Mouse (Mus musculus) induced T-regulatory cell, adult 2 months (primary cell): ENCODE results near the gene Ccdc182.

Experiments used
- DNase-seq: peaks from one replicate; pipeline ENCODE4 v3.0.0-alpha.2; 2012; ENCODE audit warnings: low read depth

The Ccdc182 gene

DNA sequence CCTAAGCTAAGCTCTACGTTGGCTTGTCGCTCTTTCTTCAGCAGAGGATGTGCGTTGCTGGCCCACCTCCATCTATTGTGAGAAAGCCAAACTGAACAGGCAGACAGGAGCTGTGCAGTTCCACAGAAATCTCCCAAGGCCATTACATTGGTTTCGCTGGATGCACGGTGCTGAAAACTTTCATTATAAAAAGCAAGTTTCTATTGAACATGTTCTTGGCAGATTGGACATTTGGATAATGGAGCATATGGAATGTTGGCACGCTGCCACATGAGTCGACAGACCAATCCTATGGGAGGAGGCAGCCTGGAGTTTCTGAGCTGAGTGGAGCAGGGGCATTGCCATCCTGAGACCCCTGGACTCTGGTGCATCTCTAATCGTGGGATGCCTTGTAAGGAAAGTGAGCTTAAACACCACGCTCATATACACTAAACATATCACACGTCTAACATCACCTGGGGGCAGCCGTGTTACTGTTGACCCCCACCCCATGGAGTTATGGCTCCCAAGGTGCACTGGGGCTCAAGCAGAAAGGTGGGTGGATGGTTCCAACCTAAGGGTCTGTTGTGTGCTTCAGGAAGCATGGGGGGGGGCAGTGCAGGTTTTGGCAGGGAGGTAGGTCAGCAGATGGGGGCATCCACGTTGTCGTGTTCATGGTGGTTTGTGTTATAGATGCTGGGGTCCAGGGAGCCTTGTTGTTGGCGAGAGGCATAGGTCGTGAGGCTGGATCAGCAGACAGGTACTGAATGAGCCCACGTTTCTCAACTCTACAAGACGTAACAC, 35.1 kb downstream of the Ccdc182 start:
- no peak for DNase-seq

GRCm38 (mm10) chr11:88330799-88331198, 36.9 kb downstream of the Ccdc182 start:
- DNase-seq = no peak

DNA sequence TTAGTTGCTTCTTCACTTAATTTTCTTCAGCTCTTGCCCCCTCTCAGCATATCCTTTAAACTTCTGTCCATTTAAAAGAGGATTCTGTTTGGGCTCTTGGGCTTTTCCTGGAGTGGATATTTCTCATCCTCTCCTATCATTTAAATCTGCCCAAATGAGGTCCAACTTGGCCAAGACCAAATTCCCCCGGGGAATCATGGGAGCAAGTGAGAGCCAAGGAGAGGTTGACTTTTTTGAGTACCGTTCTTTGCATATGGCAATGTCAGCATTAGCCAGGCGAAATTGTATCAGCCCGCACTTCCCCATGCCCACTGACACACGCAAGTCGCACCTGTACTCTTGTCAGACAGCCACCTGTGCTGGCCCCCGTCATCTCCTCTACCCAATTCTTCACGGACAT, 37.9 kb downstream of the Ccdc182 start:
- DNase-seq = no peak

DNA sequence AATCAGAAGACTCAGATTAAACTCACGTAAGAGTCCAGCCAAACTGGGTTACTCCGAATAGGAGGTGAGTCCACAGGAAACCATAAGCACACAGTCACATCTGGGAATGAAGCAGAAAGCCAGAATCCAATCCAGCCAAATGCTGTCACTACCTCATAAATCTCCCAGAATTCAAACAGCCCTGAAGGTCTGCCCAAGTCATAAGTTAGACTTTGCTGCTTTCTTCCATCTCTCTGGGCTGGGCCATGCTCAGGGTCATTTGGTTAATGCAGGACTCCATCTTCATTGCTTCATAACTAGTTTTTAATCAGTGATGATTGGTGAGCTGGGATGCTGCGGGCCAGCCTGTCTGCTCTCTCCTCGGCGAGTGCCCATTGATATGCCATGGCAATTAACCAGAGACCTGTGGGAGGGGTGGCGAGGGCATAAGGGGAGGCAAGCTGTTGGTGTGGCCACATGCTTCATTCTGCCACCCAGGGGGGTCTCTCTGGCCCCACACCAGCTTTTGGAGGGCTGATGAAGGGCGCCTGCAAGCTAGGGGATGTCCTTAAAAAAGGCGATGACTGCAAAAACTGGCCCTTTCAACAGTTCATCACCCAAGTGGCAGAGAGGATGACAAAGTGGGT, 38.6 kb downstream of the Ccdc182 start:
- DNase-seq = no peak

DNA sequence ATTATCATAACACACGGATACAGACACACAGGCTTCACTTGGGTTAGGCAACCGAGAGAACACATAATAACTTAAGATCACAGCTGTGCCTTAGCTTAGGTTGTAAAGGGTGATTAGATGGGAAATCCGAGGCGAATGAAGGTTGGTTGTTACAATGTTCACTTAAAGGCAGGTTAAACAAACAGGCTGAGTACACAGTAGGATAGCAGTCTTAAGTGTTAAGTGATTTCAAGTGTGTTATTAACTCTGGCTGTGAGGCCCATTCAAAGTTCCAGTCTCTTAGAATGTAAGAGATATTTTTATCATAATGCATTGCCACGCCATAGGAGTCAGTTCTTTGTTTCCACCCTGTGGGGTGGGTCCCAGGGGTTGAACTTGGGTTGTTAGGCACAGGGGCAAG, 41.0 kb downstream of the Ccdc182 start:
- no peak for DNase-seq

GRCm38 (mm10) chr11:88337926-88338325, 44.1 kb downstream of the Ccdc182 start:
- DNase-seq = no peak
